Mouse (Mus musculus): ENCODE measurements around the gene Teddm1a. TPM values are rescaled to one million over a fixed set of nuclear protein-coding genes. Genes with fewer than 3 reads are reported as not detected.
"Not testable (repeated sequence)": the region's sequence is repeated elsewhere in the genome, so short reads cannot be mapped to it uniquely, and the experiment has no call there.

The Teddm1a gene
- polyA plus RNA-seq (2012; rRNA removed) (not detected in 2 replicates), polyA plus RNA-seq (2014; fragmentation: Nextera tagmentation; extraction: Ambion mirVana) (not detected in 2 replicates)

- ATAC-seq (ENCODE audit: low FRiP score, low read depth), result no peak
- no peak for DNase-seq (ENCODE audit: low spot score)
- Histone ChIP-seq H3K27me3 (ENCODE audit: control insufficient read depth, insufficient read depth, low read length) (no peaks in the 10 kb centered on the region), H3K9me3 (ENCODE audit: control insufficient read depth, low read length) (no peaks in the 10 kb centered on the region), H3K9ac (ENCODE audit: low read depth, low read length, severe bottlenecking) (no peak within 1 kb of the TSS), H3K4me3 (replicated peaks; ENCODE audit: low read length) (no peak within 1 kb of the TSS), H3K4me2 (replicated peaks; ENCODE audit: low read depth, low read length, severe bottlenecking) (no peak within 1 kb of the TSS), H3K27ac (replicated peaks; ENCODE audit: low read depth, low read length) (no peak within 1 kb of the TSS), H3K36me3 (ENCODE audit: control insufficient read depth, insufficient read depth, low read length) (no peaks in the 10 kb centered on the region), H3K4me1 (ENCODE audit: control insufficient read depth, insufficient read depth, low read length) (0 out of 2 replicates have a peak, but pooled peaks cover 2% of the 10 kb centered on the region)
- TF ChIP-seq POLR2A (IDR thresholded peaks at IDR 0.05; ENCODE audit: borderline replicate concordance, extremely low read depth, insufficient read depth, insufficient read length), result no peak
- WGBS, result 47% methylated on average over 4 of the region's 4 CpGs
These were observed at the start of gene Teddm1a for GRCm38 (mm10) chr1:153891442-153891841. TSS of gene Teddm1a (plus strand) at chr1:153891742.

DNA sequence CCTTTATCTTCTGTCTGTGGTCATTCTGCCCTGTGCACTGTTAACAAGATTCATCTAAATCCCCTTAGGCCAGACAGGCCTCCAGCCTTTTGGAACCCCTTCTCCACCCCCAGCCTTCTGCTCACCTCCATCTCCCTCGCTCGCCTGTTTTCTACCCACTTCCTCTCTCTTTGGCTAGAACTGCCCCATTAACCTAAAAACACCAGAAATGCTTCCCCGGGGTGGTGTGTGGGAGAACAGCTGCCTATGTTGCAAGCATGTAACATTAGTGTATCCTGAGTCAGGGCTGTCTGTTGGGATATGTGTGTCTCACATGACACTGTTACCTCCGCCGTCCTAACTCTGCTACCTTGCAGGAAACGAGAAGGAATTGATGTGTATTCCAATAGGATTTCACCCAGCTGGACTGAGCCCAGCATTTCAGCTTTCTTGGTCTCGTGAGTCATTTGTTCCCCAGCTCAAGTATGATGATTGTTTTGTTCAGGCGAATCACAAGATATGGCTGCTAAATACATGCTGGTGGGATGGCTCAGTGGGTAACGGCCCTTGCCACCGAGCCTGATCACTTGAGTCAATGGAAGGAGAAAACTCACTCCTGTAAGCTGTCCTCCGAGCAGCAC is 49.3 kb upstream of the Teddm1a start:
- no peaks in the 10 kb centered on the region for H3K9me3 ChIP-seq (ENCODE audit: control insufficient read depth, low read length)

DNA sequence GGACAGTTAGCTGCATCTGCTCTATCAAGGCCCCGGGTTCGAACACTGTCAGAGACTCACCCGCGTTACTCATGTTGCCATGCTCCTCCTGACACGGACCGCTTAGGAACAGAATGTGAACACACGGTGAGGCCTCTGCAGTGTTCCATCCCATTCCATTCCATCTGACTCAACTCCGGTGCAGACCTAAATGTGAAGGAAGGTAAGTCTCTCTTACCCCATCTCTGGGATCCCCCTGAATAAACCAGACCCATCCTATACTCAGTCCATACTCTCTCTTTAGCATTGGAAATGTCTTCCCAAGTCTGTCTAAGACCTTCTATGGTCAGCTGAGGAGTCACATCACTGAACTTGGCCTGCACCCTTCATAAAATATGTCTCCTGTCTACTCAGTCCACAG is 47.5 kb upstream of the Teddm1a start, which contains the start of gene Rgsl1:
Gene Rgsl1, minus strand, starts transcription at position 101 of the 400 bp plus-strand sequence.
- no peaks in the 10 kb centered on the region for H3K27me3 ChIP-seq (ENCODE audit: control insufficient read depth, insufficient read depth, low read length)
- DNase-seq (ENCODE audit: low spot score), result no peak
- H3K9ac ChIP-seq (ENCODE audit: low read depth, low read length, severe bottlenecking), result no peak within 1 kb of the TSS
- 96% methylated on average over 8 of the region's 8 CpGs for WGBS
- H3K4me3 ChIP-seq (replicated peaks; ENCODE audit: low read length), result no peak within 1 kb of the TSS
- ATAC-seq (ENCODE audit: low FRiP score, low read depth), result no peak
- H3K27ac ChIP-seq (replicated peaks; ENCODE audit: low read depth, low read length), result no peak within 1 kb of the TSS
- H3K4me1 ChIP-seq (ENCODE audit: control insufficient read depth, insufficient read depth, low read length), result no peaks in the 10 kb centered on the region
- no peak for TF ChIP-seq POLR2A (IDR thresholded peaks at IDR 0.05; ENCODE audit: borderline replicate concordance, extremely low read depth, insufficient read depth, insufficient read length)
- no peaks in the 10 kb centered on the region for H3K9me3 ChIP-seq (ENCODE audit: control insufficient read depth, low read length)
- no peaks in the 10 kb centered on the region for H3K36me3 ChIP-seq (ENCODE audit: control insufficient read depth, insufficient read depth, low read length)
- no peak within 1 kb of the TSS for H3K4me2 ChIP-seq (replicated peaks; ENCODE audit: low read depth, low read length, severe bottlenecking)

More for the DNA sequence above, 49.3 kb upstream of the Teddm1a start:
- Histone ChIP-seq H3K36me3 (ENCODE audit: control insufficient read depth, insufficient read depth, low read length) (no peaks in the 10 kb centered on the region), H3K27me3 (ENCODE audit: control insufficient read depth, insufficient read depth, low read length) (no peaks in the 10 kb centered on the region), H3K4me1 (ENCODE audit: control insufficient read depth, insufficient read depth, low read length) (no peaks in the 10 kb centered on the region), H3K9ac (ENCODE audit: low read depth, low read length, severe bottlenecking) (no peak overlapping the region), H3K4me2 (replicated peaks; ENCODE audit: low read depth, low read length, severe bottlenecking) (no peak overlapping the region), H3K4me3 (replicated peaks; ENCODE audit: low read length) (no peak overlapping the region), H3K27ac (replicated peaks; ENCODE audit: low read depth, low read length) (no peak overlapping the region)
- ATAC-seq (ENCODE audit: low FRiP score, low read depth) (no peak), DNase-seq (ENCODE audit: low spot score) (no peak)
- TF ChIP-seq POLR2A (IDR thresholded peaks at IDR 0.05; ENCODE audit: borderline replicate concordance, extremely low read depth, insufficient read depth, insufficient read length), result no peak
- WGBS, result 78% methylated on average over 11 of the region's 11 CpGs

- 88% methylated on average over 7 of the region's 7 CpGs for WGBS
- no peak for DNase-seq (ENCODE audit: low spot score)
- Histone ChIP-seq H3K4me3 (replicated peaks; ENCODE audit: low read length) (no peak overlapping the region), H3K9ac (ENCODE audit: low read depth, low read length, severe bottlenecking) (no peak overlapping the region), H3K36me3 (ENCODE audit: control insufficient read depth, insufficient read depth, low read length) (no peaks in the 10 kb centered on the region), H3K4me2 (replicated peaks; ENCODE audit: low read depth, low read length, severe bottlenecking) (no peak overlapping the region), H3K27me3 (ENCODE audit: control insufficient read depth, insufficient read depth, low read length) (no peaks in the 10 kb centered on the region), H3K9me3 (ENCODE audit: control insufficient read depth, low read length) (no peaks in the 10 kb centered on the region), H3K27ac (replicated peaks; ENCODE audit: low read depth, low read length) (no peak overlapping the region), H3K4me1 (ENCODE audit: control insufficient read depth, insufficient read depth, low read length) (no peaks in the 10 kb centered on the region)
- TF ChIP-seq POLR2A (IDR thresholded peaks at IDR 0.05; ENCODE audit: borderline replicate concordance, extremely low read depth, insufficient read depth, insufficient read length), result no peak
- ATAC-seq (ENCODE audit: low FRiP score, low read depth), result no peak
These were observed 45.1 kb upstream of the Teddm1a start for GRCm38 (mm10) chr1:153846420-153846819.

DNA sequence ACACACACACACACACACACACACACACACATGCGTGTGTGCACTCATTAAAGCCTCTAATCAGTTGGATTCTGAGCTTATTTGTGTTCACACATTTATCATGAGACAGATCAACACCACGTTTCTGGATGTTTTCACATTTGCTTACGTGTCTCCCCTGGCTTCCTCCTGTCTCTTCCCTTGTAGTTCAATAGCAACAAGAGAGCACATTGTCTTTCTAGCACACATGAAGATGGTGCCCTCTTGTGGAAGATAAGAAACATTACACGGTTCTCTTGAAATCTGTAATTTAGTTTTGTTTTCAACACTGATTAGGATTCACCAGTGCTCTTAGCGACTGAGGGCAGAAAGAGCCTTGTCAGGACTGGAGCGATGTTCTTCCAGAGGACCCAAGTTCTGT is 44.7 kb upstream of the Teddm1a start:
- Histone ChIP-seq H3K4me2 (replicated peaks; ENCODE audit: low read depth, low read length, severe bottlenecking) (no peak overlapping the region), H3K4me1 (ENCODE audit: control insufficient read depth, insufficient read depth, low read length) (no peaks in the 10 kb centered on the region), H3K27me3 (ENCODE audit: control insufficient read depth, insufficient read depth, low read length) (no peaks in the 10 kb centered on the region), H3K9ac (ENCODE audit: low read depth, low read length, severe bottlenecking) (no peak overlapping the region), H3K9me3 (ENCODE audit: control insufficient read depth, low read length) (no peaks in the 10 kb centered on the region), H3K27ac (replicated peaks; ENCODE audit: low read depth, low read length) (no peak overlapping the region), H3K4me3 (replicated peaks; ENCODE audit: low read length) (no peak overlapping the region), H3K36me3 (ENCODE audit: control insufficient read depth, insufficient read depth, low read length) (no peaks in the 10 kb centered on the region)
- 33% methylated on average over 6 of the region's 6 CpGs for WGBS
- peak; percentile 55 for DNase-seq (ENCODE audit: low spot score)
- no peak for ATAC-seq (ENCODE audit: low FRiP score, low read depth)
- no peak for TF ChIP-seq POLR2A (IDR thresholded peaks at IDR 0.05; ENCODE audit: borderline replicate concordance, extremely low read depth, insufficient read depth, insufficient read length)

DNA sequence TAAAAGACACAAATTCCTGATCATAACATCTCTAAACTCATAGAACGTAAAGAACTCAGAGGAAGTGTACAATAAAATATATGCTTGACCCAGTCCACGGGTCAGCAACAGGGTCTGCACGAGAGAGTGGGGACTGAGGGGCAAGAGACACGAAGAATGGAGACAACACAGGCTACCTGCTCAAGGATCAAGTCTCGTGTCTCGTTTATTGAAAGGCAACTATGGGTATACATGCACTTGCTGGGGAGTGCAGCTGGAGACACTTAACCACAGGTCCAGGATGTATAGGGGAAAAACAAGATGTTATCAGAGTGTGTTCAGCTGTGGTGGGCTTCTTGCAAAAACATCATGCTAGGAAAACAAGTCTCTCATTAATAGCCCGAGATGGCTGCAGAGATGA is 38.8 kb upstream of the Teddm1a start:
- ATAC-seq (ENCODE audit: low FRiP score, low read depth); DNase-seq (ENCODE audit: low spot score); H3K9ac ChIP-seq (ENCODE audit: low read depth, low read length, severe bottlenecking); H3K4me2 ChIP-seq (replicated peaks; ENCODE audit: low read depth, low read length, severe bottlenecking); H3K36me3 ChIP-seq (ENCODE audit: control insufficient read depth, insufficient read depth, low read length); H3K27ac ChIP-seq (replicated peaks; ENCODE audit: low read depth, low read length); H3K27me3 ChIP-seq (ENCODE audit: control insufficient read depth, insufficient read depth, low read length); H3K4me1 ChIP-seq (ENCODE audit: control insufficient read depth, insufficient read depth, low read length); H3K9me3 ChIP-seq (ENCODE audit: control insufficient read depth, low read length); H3K4me3 ChIP-seq (replicated peaks; ENCODE audit: low read length): not testable (repeated sequence)
- WGBS, result 83% methylated on average over 7 of the region's 7 CpGs
